Mouse (Mus musculus): ENCODE results near the gene Ank2.

The Ank2 gene

GRCm38 (mm10) chr3:127293479-127293874 is 205.7 kb downstream of the Ank2 start:
- DNase-seq (ENCODE audit: low spot score in 2 of 2) = no peak

GRCm38 (mm10) chr3:127292864-127293478 is 206.2 kb downstream of the Ank2 start:
- DNase-seq (ENCODE audit: low spot score in 2 of 2) = no peak

GRCm38 (mm10) chr3:127282277-127282676 is 216.9 kb downstream of the Ank2 start:
- no peak for DNase-seq (ENCODE audit: low spot score in 2 of 2)

GRCm38 (mm10) chr3:127281390-127281789 is 217.8 kb downstream of the Ank2 start:
- DNase-seq (ENCODE audit: low spot score in 2 of 2) = no peak

GRCm38 (mm10) chr3:127280376-127280775 is 218.8 kb downstream of the Ank2 start:
- no peak for DNase-seq (ENCODE audit: low spot score in 2 of 2)

GRCm38 (mm10) chr3:127275953-127276352 is 223.2 kb downstream of the Ank2 start:
- DNase-seq (ENCODE audit: low spot score in 2 of 2) = no peak

GRCm38 (mm10) chr3:127272801-127273200 is 226.3 kb downstream of the Ank2 start:
- DNase-seq (ENCODE audit: low spot score in 2 of 2) = no peak

- no peak for DNase-seq (ENCODE audit: low spot score in 2 of 2)
Measured at GRCm38 (mm10) chr3:127269616-127270015, 229.5 kb downstream of the Ank2 start.

- no peak for DNase-seq (ENCODE audit: low spot score in 2 of 2)
Measured at GRCm38 (mm10) chr3:127267846-127268245, 231.3 kb downstream of the Ank2 start.

GRCm38 (mm10) chr3:127265732-127266131 is 233.4 kb downstream of the Ank2 start:
- no peak for DNase-seq (ENCODE audit: low spot score in 2 of 2)

GRCm38 (mm10) chr3:127265182-127265581 is 234.0 kb downstream of the Ank2 start:
- no peak for DNase-seq (ENCODE audit: low spot score in 2 of 2)

- DNase-seq (ENCODE audit: low spot score in 2 of 2) = no peak
Measured at GRCm38 (mm10) chr3:127260786-127261166, 238.4 kb downstream of the Ank2 start.

GRCm38 (mm10) chr3:127260007-127260785 is 239.0 kb downstream of the Ank2 start:
- DNase-seq (ENCODE audit: low spot score in 2 of 2) = no peak

- DNase-seq (ENCODE audit: low spot score in 2 of 2) = no peak
Measured at GRCm38 (mm10) chr3:127258466-127259075, 240.6 kb downstream of the Ank2 start.

- DNase-seq (ENCODE audit: low spot score in 2 of 2) = no peak
Measured at GRCm38 (mm10) chr3:127257969-127258368, 241.2 kb downstream of the Ank2 start.

- no peak for DNase-seq (ENCODE audit: low spot score in 2 of 2)
Measured at GRCm38 (mm10) chr3:127257279-127257925, 241.7 kb downstream of the Ank2 start.

GRCm38 (mm10) chr3:127256681-127257080 is 242.5 kb downstream of the Ank2 start:
- no peak for DNase-seq (ENCODE audit: low spot score in 2 of 2)

- no peak for DNase-seq (ENCODE audit: low spot score in 2 of 2)
Measured at GRCm38 (mm10) chr3:127250930-127251329, 248.2 kb downstream of the Ank2 start.

GRCm38 (mm10) chr3:127248611-127249010 is 250.5 kb downstream of the Ank2 start:
- DNase-seq (ENCODE audit: low spot score in 2 of 2) = no peak

- no peak for DNase-seq (ENCODE audit: low spot score in 2 of 2)
Measured at GRCm38 (mm10) chr3:127246989-127247708, 252.0 kb downstream of the Ank2 start.

GRCm38 (mm10) chr3:127243928-127244642 is 255.1 kb downstream of the Ank2 start:
- no peak for DNase-seq (ENCODE audit: low spot score in 2 of 2)

Data from spleen, postnatal 36 days (tissue).